Mouse (Mus musculus): ENCODE data around the gene Nhej1.
A peak's percentile ranks its signal among the peaks of the same experiment; 100 is the strongest.

Nhej1 gene

GRCm38 (mm10) chr1:74977001-74977400 lies 148.0 kb downstream of the Nhej1 start:
- no peak for DNase-seq (ENCODE audit: extremely low spot score, low spot score)

GRCm38 (mm10) chr1:74975936-74976335 lies 149.1 kb downstream of the Nhej1 start:
- DNase-seq (ENCODE audit: extremely low spot score, low spot score): no peak

- no peak for DNase-seq (ENCODE audit: extremely low spot score, low spot score)
Observed at GRCm38 (mm10) chr1:74973590-74973989, 151.4 kb downstream of the Nhej1 start.

GRCm38 (mm10) chr1:74971353-74972050 lies 153.5 kb downstream of the Nhej1 start:
- no peak for DNase-seq (ENCODE audit: extremely low spot score, low spot score)

GRCm38 (mm10) chr1:74967962-74968580 lies 156.9 kb downstream of the Nhej1 start:
- no peak for DNase-seq (ENCODE audit: extremely low spot score, low spot score)

GRCm38 (mm10) chr1:74964494-74965215 lies 160.3 kb downstream of the Nhej1 start:
- DNase-seq (ENCODE audit: extremely low spot score, low spot score): peak; percentile 81

- DNase-seq (ENCODE audit: extremely low spot score, low spot score): no peak
Observed at GRCm38 (mm10) chr1:74962853-74963227, 162.2 kb downstream of the Nhej1 start.

GRCm38 (mm10) chr1:74962126-74962852 lies 162.7 kb downstream of the Nhej1 start:
- no peak for DNase-seq (ENCODE audit: extremely low spot score, low spot score)

- DNase-seq (ENCODE audit: extremely low spot score, low spot score): no peak
Observed at GRCm38 (mm10) chr1:74961722-74962121, 163.3 kb downstream of the Nhej1 start.

- no peak for DNase-seq (ENCODE audit: extremely low spot score, low spot score)
Observed at GRCm38 (mm10) chr1:74960059-74960458, 164.9 kb downstream of the Nhej1 start.

GRCm38 (mm10) chr1:74951556-74952210 lies 173.3 kb downstream of the Nhej1 start, which contains the start of gene Ihh:
Gene Ihh, minus strand, starts transcription at chr1:74951672.
- DNase-seq (ENCODE audit: extremely low spot score, low spot score): peak; percentile 48

- peak; percentile 62 for DNase-seq (ENCODE audit: extremely low spot score, low spot score)
Observed at GRCm38 (mm10) chr1:74950576-74951490, 174.2 kb downstream of the Nhej1 start.

- DNase-seq (ENCODE audit: extremely low spot score, low spot score): no peak
Observed at GRCm38 (mm10) chr1:74950066-74950465, 174.9 kb downstream of the Nhej1 start.

- peak; percentile 39 for DNase-seq (ENCODE audit: extremely low spot score, low spot score)
Observed at GRCm38 (mm10) chr1:74949666-74950050, 175.3 kb downstream of the Nhej1 start.

GRCm38 (mm10) chr1:74948784-74949665 lies 176.0 kb downstream of the Nhej1 start:
- peak; percentile 73 for DNase-seq (ENCODE audit: extremely low spot score, low spot score)

GRCm38 (mm10) chr1:74947986-74948670 lies 176.9 kb downstream of the Nhej1 start:
- DNase-seq (ENCODE audit: extremely low spot score, low spot score): peak; percentile 56

GRCm38 (mm10) chr1:74941651-74942360 lies 183.2 kb downstream of the Nhej1 start:
- DNase-seq (ENCODE audit: extremely low spot score, low spot score): no peak

GRCm38 (mm10) chr1:74939762-74940161 lies 185.2 kb downstream of the Nhej1 start:
- DNase-seq (ENCODE audit: extremely low spot score, low spot score): no peak

Measured in neural tube, embryonic 10.5 days (tissue).